Mouse (Mus musculus): ENCODE measurements around the gene Dagla. TPM values are rescaled to one million over a fixed set of nuclear protein-coding genes. Genes with fewer than 3 reads are reported as not detected.

Gene Dagla
- polyA plus RNA-seq, 1 experiment from 2014 or later = 3.2 TPM

- peaks cover 6% of the 10 kb centered on the region; the same call in 1 of the 2 replicates for H3K4me1 ChIP-seq (replicated peaks; ENCODE audit: control insufficient read depth, insufficient read depth, low read length)
- no peaks in the 10 kb centered on the region for H3K9me3 ChIP-seq (ENCODE audit: control insufficient read depth, low read length)
- 72% methylated on average over 3 of the region's 3 CpGs for WGBS
- no peak overlapping the region for H3K9ac ChIP-seq (ENCODE audit: low read length)
- ATAC-seq (ENCODE audit: low read depth) = no peak
- no peak overlapping the region for H3K4me2 ChIP-seq (ENCODE audit: low read depth, low read length)
- H3K4me3 ChIP-seq (ENCODE audit: low read length) = no peak overlapping the region
- peaks cover 16% of the 10 kb centered on the region for H3K36me3 ChIP-seq (ENCODE audit: control insufficient read depth, insufficient read depth, low read length)
- H3K27ac ChIP-seq (ENCODE audit: low read length) = no peak overlapping the region
- H3K27me3 ChIP-seq (ENCODE audit: control insufficient read depth, insufficient read depth, low read depth, low read length) = no peaks in the 10 kb centered on the region
These were observed 95.8 kb downstream of the Dagla start for GRCm38 (mm10) chr19:10208851-10209250.

- H3K4me1 ChIP-seq (replicated peaks; ENCODE audit: control insufficient read depth, insufficient read depth, low read length) = peaks cover 13% of the 10 kb centered on the region
- no peak for ATAC-seq (ENCODE audit: low read depth)
- H3K27me3 ChIP-seq (ENCODE audit: control insufficient read depth, insufficient read depth, low read depth, low read length) = no peaks in the 10 kb centered on the region
- H3K36me3 ChIP-seq (ENCODE audit: control insufficient read depth, insufficient read depth, low read length) = peaks cover 26% of the 10 kb centered on the region
- no peaks in the 10 kb centered on the region for H3K9me3 ChIP-seq (ENCODE audit: control insufficient read depth, low read length)
- 57% methylated on average over 6 of the region's 6 CpGs for WGBS
- peak overlapping the region; percentile 72; the same call in 1 of the 2 replicates for H3K4me3 ChIP-seq (ENCODE audit: low read length)
- peak overlapping the region; percentile 40 for H3K27ac ChIP-seq (ENCODE audit: low read length)
- H3K9ac ChIP-seq (ENCODE audit: low read length) = peak overlapping the region; percentile 80
- H3K4me2 ChIP-seq (ENCODE audit: low read depth, low read length) = peak overlapping the region; percentile 76
These were observed 99.6 kb downstream of the Dagla start for GRCm38 (mm10) chr19:10205051-10205450.

- ATAC-seq (ENCODE audit: low read depth) = peak; percentile 64
- Histone ChIP-seq H3K36me3 (ENCODE audit: control insufficient read depth, insufficient read depth, low read length) (peaks cover 28% of the 10 kb centered on the region), H3K4me1 (replicated peaks; ENCODE audit: control insufficient read depth, insufficient read depth, low read length) (peaks cover 13% of the 10 kb centered on the region), H3K4me2 (ENCODE audit: low read depth, low read length) (peak overlapping the region; percentile 76), H3K9ac (ENCODE audit: low read length) (peak overlapping the region; percentile 80), H3K4me3 (ENCODE audit: low read length) (peak overlapping the region; percentile 72), H3K27ac (ENCODE audit: low read length) (peak overlapping the region; percentile 79), H3K9me3 (ENCODE audit: control insufficient read depth, low read length) (no peaks in the 10 kb centered on the region), H3K27me3 (ENCODE audit: control insufficient read depth, insufficient read depth, low read depth, low read length) (no peaks in the 10 kb centered on the region)
- 1% methylated on average over 5 of the region's 5 CpGs for WGBS
These were observed 100.1 kb downstream of the Dagla start for GRCm38 (mm10) chr19:10204616-10205001.

GRCm38 (mm10) chr19:10203848-10204615 is 100.6 kb downstream of the Dagla start, which contains the start of the genes Tmem258 and Fen1:
Gene Tmem258 (plus strand): TSS chr19:10204014.
Gene Fen1 (minus strand): TSS chr19:10204169.
- Histone ChIP-seq H3K9ac (ENCODE audit: low read length) (peak within 1 kb of the TSS; percentile 80), H3K4me1 (replicated peaks; ENCODE audit: control insufficient read depth, insufficient read depth, low read length) (peaks cover 13% of the 10 kb centered on the region), H3K27ac (ENCODE audit: low read length) (peak within 1 kb of the TSS; percentile 79), H3K36me3 (ENCODE audit: control insufficient read depth, insufficient read depth, low read length) (peaks cover 26% of the 10 kb centered on the region), H3K4me2 (ENCODE audit: low read depth, low read length) (peak within 1 kb of the TSS; percentile 76), H3K4me3 (ENCODE audit: low read length) (peak within 1 kb of the TSS; percentile 72), H3K9me3 (ENCODE audit: control insufficient read depth, low read length) (no peaks in the 10 kb centered on the region), H3K27me3 (ENCODE audit: control insufficient read depth, insufficient read depth, low read depth, low read length) (no peaks in the 10 kb centered on the region)
- ATAC-seq (ENCODE audit: low read depth) = peak; percentile 94
- WGBS = under 1% methylated on average over 40 of the region's 40 CpGs

GRCm38 (mm10) chr19:10203146-10203847 is 101.4 kb downstream of the Dagla start:
- peak overlapping the region; percentile 80 for H3K9ac ChIP-seq (ENCODE audit: low read length)
- peak overlapping the region; percentile 72 for H3K4me3 ChIP-seq (ENCODE audit: low read length)
- ATAC-seq (ENCODE audit: low read depth) = no peak; the same call in 1 of the 2 replicates
- H3K4me2 ChIP-seq (ENCODE audit: low read depth, low read length) = peak overlapping the region; percentile 76
- no peaks in the 10 kb centered on the region for H3K9me3 ChIP-seq (ENCODE audit: control insufficient read depth, low read length)
- 1% methylated on average over 23 of the region's 23 CpGs for WGBS
- peaks cover 13% of the 10 kb centered on the region for H3K4me1 ChIP-seq (replicated peaks; ENCODE audit: control insufficient read depth, insufficient read depth, low read length)
- H3K27me3 ChIP-seq (ENCODE audit: control insufficient read depth, insufficient read depth, low read depth, low read length) = no peaks in the 10 kb centered on the region
- H3K27ac ChIP-seq (ENCODE audit: low read length) = peak overlapping the region; percentile 79
- H3K36me3 ChIP-seq (ENCODE audit: control insufficient read depth, insufficient read depth, low read length) = peaks cover 23% of the 10 kb centered on the region

- 24% methylated on average over 3 of the region's 3 CpGs for WGBS
- ATAC-seq (ENCODE audit: low read depth) = peak; percentile 22; the same call in 1 of the 2 replicates
- H3K4me1 ChIP-seq (replicated peaks; ENCODE audit: control insufficient read depth, insufficient read depth, low read length) = peaks cover 7% of the 10 kb centered on the region
- H3K9me3 ChIP-seq (ENCODE audit: control insufficient read depth, low read length) = no peaks in the 10 kb centered on the region
- H3K36me3 ChIP-seq (ENCODE audit: control insufficient read depth, insufficient read depth, low read length) = peaks cover 22% of the 10 kb centered on the region
- H3K27me3 ChIP-seq (ENCODE audit: control insufficient read depth, insufficient read depth, low read depth, low read length) = no peaks in the 10 kb centered on the region
- H3K9ac ChIP-seq (ENCODE audit: low read length) = no peak overlapping the region
- H3K27ac ChIP-seq (ENCODE audit: low read length) = no peak overlapping the region
- no peak overlapping the region for H3K4me2 ChIP-seq (ENCODE audit: low read depth, low read length)
- H3K4me3 ChIP-seq (ENCODE audit: low read length) = no peak overlapping the region
These were observed 106.0 kb downstream of the Dagla start for GRCm38 (mm10) chr19:10198723-10199122.

GRCm38 (mm10) chr19:10198286-10198685 is 106.4 kb downstream of the Dagla start:
- Histone ChIP-seq H3K27me3 (ENCODE audit: control insufficient read depth, insufficient read depth, low read depth, low read length) (no peaks in the 10 kb centered on the region), H3K4me2 (ENCODE audit: low read depth, low read length) (no peak overlapping the region), H3K4me1 (replicated peaks; ENCODE audit: control insufficient read depth, insufficient read depth, low read length) (peaks cover 7% of the 10 kb centered on the region), H3K4me3 (ENCODE audit: low read length) (no peak overlapping the region), H3K36me3 (ENCODE audit: control insufficient read depth, insufficient read depth, low read length) (peaks cover 25% of the 10 kb centered on the region), H3K9me3 (ENCODE audit: control insufficient read depth, low read length) (no peaks in the 10 kb centered on the region), H3K27ac (ENCODE audit: low read length) (no peak overlapping the region), H3K9ac (ENCODE audit: low read length) (no peak overlapping the region)
- ATAC-seq (ENCODE audit: low read depth) = no peak
- WGBS = 71% methylated on average over 2 of the region's 2 CpGs

GRCm38 (mm10) chr19:10197130-10197529 is 107.5 kb downstream of the Dagla start:
- Histone ChIP-seq H3K9me3 (ENCODE audit: control insufficient read depth, low read length) (no peaks in the 10 kb centered on the region), H3K27ac (ENCODE audit: low read length) (no peak overlapping the region), H3K36me3 (ENCODE audit: control insufficient read depth, insufficient read depth, low read length) (peaks cover 33% of the 10 kb centered on the region), H3K27me3 (ENCODE audit: control insufficient read depth, insufficient read depth, low read depth, low read length) (no peaks in the 10 kb centered on the region), H3K9ac (ENCODE audit: low read length) (no peak overlapping the region), H3K4me1 (replicated peaks; ENCODE audit: control insufficient read depth, insufficient read depth, low read length) (no peaks in the 10 kb centered on the region), H3K4me3 (ENCODE audit: low read length) (no peak overlapping the region), H3K4me2 (ENCODE audit: low read depth, low read length) (no peak overlapping the region)
- ATAC-seq (ENCODE audit: low read depth) = no peak
- 83% methylated on average over 4 of the region's 4 CpGs for WGBS

Measured in lung, embryonic 16.5 days (tissue).